Mouse (Mus musculus): ENCODE measurements around the gene AL731706.2.
"Not testable (repeated sequence)": the region's sequence is repeated elsewhere in the genome, so short reads cannot be mapped to it uniquely, and the experiment has no call there.

AL731706.2 gene

GRCm38 (mm10) chr2:136885579-136885978 is at the start of gene AL731706.2:
Gene AL731706.2 (minus strand): TSS chr2:136885679.
- DNase-seq = no peak

GRCm38 (mm10) chr2:136921003-136921408 is 35.5 kb upstream of the AL731706.2 start:
- peak; percentile 3 to 7 for DNase-seq

- DNase-seq = no peak
These were observed 34.9 kb upstream of the AL731706.2 start for GRCm38 (mm10) chr2:136920257-136920993.

- no peak for DNase-seq
These were observed 34.0 kb upstream of the AL731706.2 start for GRCm38 (mm10) chr2:136919433-136919832.

GRCm38 (mm10) chr2:136914334-136914902 is 28.9 kb upstream of the AL731706.2 start:
- DNase-seq = no peak

- no peak for DNase-seq
These were observed 27.5 kb upstream of the AL731706.2 start for GRCm38 (mm10) chr2:136913021-136913420.

GRCm38 (mm10) chr2:136911958-136912411 is 26.5 kb upstream of the AL731706.2 start:
- peak in 1 of 2 experiments; percentile 19 for DNase-seq

- DNase-seq = no peak
These were observed 23.8 kb upstream of the AL731706.2 start for GRCm38 (mm10) chr2:136909298-136909697.

- DNase-seq = no peak
These were observed 23.1 kb upstream of the AL731706.2 start for GRCm38 (mm10) chr2:136908596-136908995.

GRCm38 (mm10) chr2:136896131-136896530 is 10.7 kb upstream of the AL731706.2 start:
- DNase-seq = no peak

- DNase-seq = no peak
These were observed 9.0 kb upstream of the AL731706.2 start for GRCm38 (mm10) chr2:136894494-136894893.

- peak; percentile 95 to 98 for DNase-seq
These were observed 6.5 kb upstream of the AL731706.2 start for GRCm38 (mm10) chr2:136891951-136892371.

GRCm38 (mm10) chr2:136891068-136891950 is 5.8 kb upstream of the AL731706.2 start, which contains the start of the genes Slx4ip, AL731706.1 and Mkks:
Gene Slx4ip (plus strand): TSS chr2:136891218.
Gene AL731706.1 (minus strand): TSS chr2:136891389.
Gene Mkks (minus strand): TSS chr2:136891389.
- DNase-seq = peak; percentile 99

- not testable (repeated sequence) for DNase-seq
These were observed 5.2 kb upstream of the AL731706.2 start for GRCm38 (mm10) chr2:136890716-136891067.

GRCm38 (mm10) chr2:136886846-136887245 is 1.4 kb upstream of the AL731706.2 start:
- peak; percentile 11 to 62 for DNase-seq

GRCm38 (mm10) chr2:136854543-136855388 is 30.7 kb downstream of the AL731706.2 start:
- DNase-seq = no peak

- DNase-seq = no peak
These were observed 35.1 kb downstream of the AL731706.2 start for GRCm38 (mm10) chr2:136850366-136850765.

- no peak for DNase-seq
These were observed 47.5 kb downstream of the AL731706.2 start for GRCm38 (mm10) chr2:136837994-136838393.

GRCm38 (mm10) chr2:136835882-136836281 is 49.6 kb downstream of the AL731706.2 start:
- DNase-seq = peak in 1 of 2 experiments; percentile 4

Measured in kidney, postnatal 36 days (tissue).